Comparison of ENCODE assay signal across 28 mouse cellular contexts in the genomic region with DNA sequence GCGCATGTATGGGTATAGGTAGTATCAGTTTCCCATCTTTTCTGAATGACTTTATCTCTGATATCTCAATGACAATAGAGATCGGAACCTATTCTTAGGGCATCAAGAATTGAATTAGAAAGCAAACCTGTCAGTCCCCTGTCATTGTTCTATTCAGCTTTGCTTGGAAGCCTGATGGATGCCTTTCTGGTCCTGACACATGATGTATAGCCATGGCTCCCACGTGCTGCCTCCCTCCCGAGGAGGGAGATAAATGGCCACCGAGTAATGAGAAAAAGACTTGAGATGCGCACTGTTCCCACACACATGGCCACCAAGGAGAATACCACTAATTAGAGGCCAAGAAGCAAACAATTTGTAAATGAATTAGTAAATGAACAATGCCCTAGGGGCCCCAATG.
DNase-seq lines count a peak whose midpoint lies in the region; ATAC-seq lines count a peak whose summit lies in the region.
"Had no signal": no experiment of that assay in that cellular context is flagged by ENCODE, and none has a peak within 500 bp of the region (broad histone marks: within the 10 kb centered on the region; RNA-seq: fewer than 3 reads in every experiment).

No protein-coding gene starts in this region.

- no peaks in the 10 kb centered on the region for H3K9me3 ChIP-seq in hindbrain, embryonic 12.5 days (replicated peaks)
- no peaks in the 10 kb centered on the region for H3K9me3 ChIP-seq in hindbrain, embryonic 14.5 days (ENCODE audit: control insufficient read depth, low read length)
- H3K9me3 ChIP-seq in neural tube, embryonic 13.5 days: no peaks in the 10 kb centered on the region
- H3K9me3 ChIP-seq in neural tube, embryonic 15.5 days (replicated peaks): no peaks in the 10 kb centered on the region
- H3K9me3 ChIP-seq: heart, embryonic 13.5 days; kidney, embryonic 15.5 days; limb, embryonic 13.5 days; lung, embryonic 15.5 days; midbrain, embryonic 12.5 days had no signal

- peaks cover 17% of the 10 kb centered on the region; the same call in 1 of the 2 replicates for H3K27me3 ChIP-seq in hindbrain, embryonic 12.5 days
- peaks cover 14% of the 10 kb centered on the region; the same call in 1 of the 2 replicates for H3K27me3 ChIP-seq in hindbrain, embryonic 14.5 days (ENCODE audit: control insufficient read depth, insufficient read depth, low read length)
- H3K27me3 ChIP-seq in neural tube, embryonic 13.5 days: peaks cover 6% of the 10 kb centered on the region; the same call in 1 of the 2 replicates
- H3K27me3 ChIP-seq in neural tube, embryonic 15.5 days (replicated peaks): no peaks in the 10 kb centered on the region; the same call in 1 of the 2 replicates
- H3K27me3 ChIP-seq: heart, embryonic 13.5 days; lung, embryonic 15.5 days; Patski had no signal

- no peak overlapping the region for H3K9ac ChIP-seq in hindbrain, embryonic 12.5 days
- no peak overlapping the region for H3K9ac ChIP-seq in hindbrain, embryonic 14.5 days
- no peak overlapping the region for H3K9ac ChIP-seq in neural tube, embryonic 13.5 days
- H3K9ac ChIP-seq in neural tube, embryonic 15.5 days (replicated peaks): no peak overlapping the region
- H3K9ac ChIP-seq: heart, embryonic 13.5 days; kidney, embryonic 15.5 days; limb, embryonic 13.5 days; lung, embryonic 15.5 days; midbrain, embryonic 12.5 days had no signal

- no peak overlapping the region for H3K4me3 ChIP-seq in hindbrain, embryonic 12.5 days
- H3K4me3 ChIP-seq in hindbrain, embryonic 14.5 days (replicated peaks; ENCODE audit: low read length): no peak overlapping the region
- no peak overlapping the region for H3K4me3 ChIP-seq in neural tube, embryonic 13.5 days
- H3K4me3 ChIP-seq in neural tube, embryonic 15.5 days (replicated peaks): no peak overlapping the region
- H3K4me3 ChIP-seq: gastrocnemius, adult 2 months; heart, adult 2 months; heart, embryonic 13.5 days; kidney, embryonic 15.5 days; left cerebral cortex, adult 2 months; limb, embryonic 13.5 days; lung, embryonic 15.5 days; midbrain, embryonic 12.5 days had no signal

- WGBS in hindbrain, embryonic 12.5 days: 32% methylated on average over 6 of the region's 6 CpGs
- WGBS in hindbrain, embryonic 14.5 days: 22% methylated on average over 6 of the region's 6 CpGs
- WGBS in neural tube, embryonic 13.5 days: 23% methylated on average over 6 of the region's 6 CpGs
- WGBS in neural tube, embryonic 15.5 days: 23% methylated on average over 6 of the region's 6 CpGs

- DNase-seq in embryo, embryonic 10.5 days (ENCODE audit: low spot score): peak; percentile 30
- no peak for DNase-seq in embryo, embryonic 9.5 days (ENCODE audit: extremely low spot score)
- no peak for DNase-seq in hindbrain, embryonic 14.5 days (ENCODE audit: low spot score)
- no peak for DNase-seq in urinary bladder, postnatal 10 days (ENCODE audit: low spot score)
- DNase-seq: adrenal gland, postnatal 25 days; cerebellum, adult 11-12 months; cerebellum, adult 9-11 months; gastrocnemius, adult 2 months; gastrocnemius, postnatal 36 days; heart, adult 2 months; heart, postnatal 10 days; kidney, adult 18-20 months; kidney, postnatal 25 days; right cerebral cortex, adult 18-20 months; spleen, adult 18-20 months; thymus, postnatal 14 days had no signal

- no peaks in the 10 kb centered on the region for H3K36me3 ChIP-seq in hindbrain, embryonic 12.5 days
- no peaks in the 10 kb centered on the region for H3K36me3 ChIP-seq in hindbrain, embryonic 14.5 days (replicated peaks; ENCODE audit: control insufficient read depth, insufficient read depth)
- H3K36me3 ChIP-seq in neural tube, embryonic 13.5 days: no peaks in the 10 kb centered on the region
- no peaks in the 10 kb centered on the region for H3K36me3 ChIP-seq in neural tube, embryonic 15.5 days
- H3K36me3 ChIP-seq: heart, embryonic 13.5 days; kidney, embryonic 15.5 days; limb, embryonic 13.5 days; lung, embryonic 15.5 days; midbrain, embryonic 12.5 days had no signal

- no peak overlapping the region for H3K27ac ChIP-seq in hindbrain, embryonic 12.5 days
- H3K27ac ChIP-seq in hindbrain, embryonic 14.5 days: no peak overlapping the region
- no peak overlapping the region for H3K27ac ChIP-seq in neural tube, embryonic 13.5 days (replicated peaks)
- no peak overlapping the region for H3K27ac ChIP-seq in neural tube, embryonic 15.5 days (replicated peaks)
- H3K27ac ChIP-seq: gastrocnemius, adult 2 months; heart, adult 2 months; heart, embryonic 13.5 days; kidney, embryonic 15.5 days; left cerebral cortex, adult 2 months; limb, embryonic 13.5 days; lung, embryonic 15.5 days; midbrain, embryonic 12.5 days had no signal

- no peak overlapping the region for H3K4me2 ChIP-seq in hindbrain, embryonic 12.5 days (replicated peaks)
- no peak overlapping the region for H3K4me2 ChIP-seq in hindbrain, embryonic 14.5 days (replicated peaks)
- no peak overlapping the region for H3K4me2 ChIP-seq in neural tube, embryonic 13.5 days
- no peak overlapping the region for H3K4me2 ChIP-seq in neural tube, embryonic 15.5 days
- H3K4me2 ChIP-seq: heart, embryonic 13.5 days; kidney, embryonic 15.5 days; limb, embryonic 13.5 days; liver, embryonic 11.5 days; lung, embryonic 15.5 days; midbrain, embryonic 12.5 days had no signal

- no peaks in the 10 kb centered on the region for H3K4me1 ChIP-seq in hindbrain, embryonic 12.5 days
- peaks cover 17% of the 10 kb centered on the region; the same call in 1 of the 2 replicates for H3K4me1 ChIP-seq in hindbrain, embryonic 14.5 days (replicated peaks; ENCODE audit: control insufficient read depth, insufficient read depth, low read length)
- H3K4me1 ChIP-seq in neural tube, embryonic 13.5 days (replicated peaks): peaks cover 31% of the 10 kb centered on the region
- peaks cover 25% of the 10 kb centered on the region for H3K4me1 ChIP-seq in neural tube, embryonic 15.5 days

- ATAC-seq in hindbrain, embryonic 12.5 days (ENCODE audit: low FRiP score): peak; percentile 77
- no peak for ATAC-seq in hindbrain, embryonic 14.5 days (ENCODE audit: low FRiP score)
- peak; percentile 59; the same call in 1 of the 2 replicates for ATAC-seq in neural tube, embryonic 13.5 days (ENCODE audit: low read depth)
- ATAC-seq in neural tube, embryonic 15.5 days (ENCODE audit: low FRiP score): no peak
- ATAC-seq: forebrain, embryonic 16.5 days; Patski had no signal

Comparison
In these comparisons a context has a peak if more than half of its experiments do, and no peak if none do; other contexts are left out.
1. ATAC-seq: peak in hindbrain, embryonic 12.5 days (single experiment) and neural tube, embryonic 13.5 days (single experiment); none in hindbrain, embryonic 14.5 days (single experiment) and neural tube, embryonic 15.5 days (single experiment).